In the genomic region with DNA sequence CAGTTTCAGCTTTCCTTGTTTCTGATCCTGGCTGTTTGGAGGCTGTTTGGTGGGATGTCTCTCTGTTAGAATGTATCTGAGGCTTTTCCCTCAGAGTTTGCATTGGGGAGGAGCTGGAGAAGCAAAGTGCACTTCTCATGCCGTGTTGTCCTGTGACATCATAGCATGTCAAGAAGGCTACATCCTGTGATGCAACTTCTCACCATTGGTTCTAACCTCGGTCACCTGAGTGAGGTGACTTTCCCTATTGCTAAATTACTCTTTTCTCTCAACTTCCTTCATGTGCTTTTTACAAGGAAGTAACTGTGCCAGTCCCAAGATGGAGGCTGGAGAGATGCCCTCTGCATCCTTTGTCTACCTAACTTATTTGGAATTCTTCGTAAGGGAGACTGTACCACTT, we compare ENCODE assay signal across 24 mouse cellular contexts.
"Had no signal": no experiment of that assay in that cellular context is flagged by ENCODE, and none has a peak within 500 bp of the region (broad histone marks: within the 10 kb centered on the region; RNA-seq: fewer than 3 reads in every experiment).

No protein-coding gene starts in this region.

- H3K9ac ChIP-seq: forebrain, embryonic 15.5 days; forebrain, postnatal 0 days; heart, embryonic 12.5 days; hindbrain, embryonic 12.5 days; hindbrain, embryonic 14.5 days; limb, embryonic 12.5 days had no signal

- ATAC-seq: forebrain, embryonic 15.5 days; forebrain, postnatal 0 days; hindbrain, embryonic 16.5 days; inflammation-experienced regulatory T-cells, adult 6 months; intestine, postnatal 0 days had no signal

- H3K4me1 ChIP-seq: heart, embryonic 10.5 days; heart, embryonic 12.5 days; limb, embryonic 10.5 days had no signal

- H3K36me3 ChIP-seq: forebrain, embryonic 15.5 days; heart, embryonic 10.5 days; heart, embryonic 12.5 days; hindbrain, embryonic 10.5 days; hindbrain, embryonic 12.5 days; limb, embryonic 10.5 days; limb, embryonic 12.5 days had no signal

- DNase-seq: forebrain, postnatal 0 days; gastrocnemius, postnatal 14 days; gastrocnemius, postnatal 36 days; heart, adult 2 months; heart, postnatal 10 days; heart, postnatal 4 days; kidney, adult 18-20 months; kidney, adult 8-10 months; kidney, postnatal 10 days; kidney, postnatal 25 days; kidney, postnatal 4 days; liver had no signal

- H3K4me2 ChIP-seq: forebrain, embryonic 15.5 days; heart, embryonic 12.5 days; hindbrain, embryonic 12.5 days; hindbrain, embryonic 14.5 days; limb, embryonic 12.5 days had no signal

- H3K4me3 ChIP-seq: forebrain, embryonic 15.5 days; heart, adult 2 months; heart, embryonic 10.5 days; heart, embryonic 12.5 days; hindbrain, embryonic 10.5 days; hindbrain, embryonic 12.5 days; left cerebral cortex, adult 2 months; limb, embryonic 10.5 days; limb, embryonic 12.5 days had no signal

- H3K27ac ChIP-seq: forebrain, embryonic 15.5 days; heart, adult 2 months; heart, embryonic 10.5 days; hindbrain, embryonic 10.5 days; hindbrain, embryonic 12.5 days; hindbrain, embryonic 14.5 days; left cerebral cortex, adult 2 months; limb, embryonic 10.5 days; limb, embryonic 12.5 days had no signal

- H3K27me3 ChIP-seq: forebrain, embryonic 15.5 days; hindbrain, embryonic 12.5 days had no signal

- H3K9me3 ChIP-seq: forebrain, embryonic 15.5 days; heart, embryonic 10.5 days; heart, embryonic 12.5 days; hindbrain, embryonic 12.5 days; limb, embryonic 10.5 days; limb, embryonic 12.5 days had no signal
